Mouse (Mus musculus) adrenal gland, postnatal 36 days (tissue): ENCODE results near the gene Nrxn2. TPM values are rescaled to one million over a fixed set of nuclear protein-coding genes. Genes with fewer than 3 reads are reported as not detected.

Experiments
- DNase-seq, 2 experiments: peaks; one replicate each; pipeline ENCODE4 v3.0.0; 2021; ENCODE audit warnings: mixed read lengths in 1 of 2
- total RNA-seq, 2 experiments: library from RNA; stranded (reverse); gene quantifications; 2 replicates each; pipeline ENCODE4 v1.2.3; 2021

The Nrxn2 gene
- total RNA-seq, 2 experiments from 2014 or later, result 9.2 TPM

GRCm38 (mm10) chr19:6494504-6495170 lies 76.1 kb downstream of the Nrxn2 start:
- no peak for DNase-seq

GRCm38 (mm10) chr19:6495714-6496113 lies 77.2 kb downstream of the Nrxn2 start:
- no peak for DNase-seq

GRCm38 (mm10) chr19:6496462-6497149 lies 78.1 kb downstream of the Nrxn2 start:
- DNase-seq, result no peak

- DNase-seq, result peak in 1 of 2 experiments; percentile 65
Measured at GRCm38 (mm10) chr19:6497150-6497801, 78.7 kb downstream of the Nrxn2 start.

GRCm38 (mm10) chr19:6497803-6498202 lies 79.3 kb downstream of the Nrxn2 start:
- peak; percentile 38 to 39 for DNase-seq

GRCm38 (mm10) chr19:6498350-6499131 lies 80.0 kb downstream of the Nrxn2 start:
- no peak for DNase-seq

GRCm38 (mm10) chr19:6499860-6500635 lies 81.5 kb downstream of the Nrxn2 start:
- no peak for DNase-seq

GRCm38 (mm10) chr19:6500636-6501025 lies 82.1 kb downstream of the Nrxn2 start:
- DNase-seq, result peak in 1 of 2 experiments; percentile 47

GRCm38 (mm10) chr19:6502035-6502541 lies 83.6 kb downstream of the Nrxn2 start:
- peak; percentile 67 to 82 for DNase-seq

- peak; percentile 77 to 81 for DNase-seq
Measured at GRCm38 (mm10) chr19:6502543-6503319, 84.2 kb downstream of the Nrxn2 start.

GRCm38 (mm10) chr19:6503926-6504655 lies 85.6 kb downstream of the Nrxn2 start:
- peak; percentile 59 to 68 for DNase-seq

- no peak for DNase-seq
Measured at GRCm38 (mm10) chr19:6504656-6505045, 86.1 kb downstream of the Nrxn2 start.

GRCm38 (mm10) chr19:6507393-6507792 lies 88.9 kb downstream of the Nrxn2 start:
- no peak for DNase-seq

GRCm38 (mm10) chr19:6509881-6510280 lies 91.3 kb downstream of the Nrxn2 start:
- DNase-seq, result no peak

GRCm38 (mm10) chr19:6510546-6510945 lies 92.0 kb downstream of the Nrxn2 start:
- no peak for DNase-seq

GRCm38 (mm10) chr19:6513389-6514139 lies 95.0 kb downstream of the Nrxn2 start:
- DNase-seq, result no peak

GRCm38 (mm10) chr19:6514940-6515339 lies 96.4 kb downstream of the Nrxn2 start:
- no peak for DNase-seq

GRCm38 (mm10) chr19:6515448-6515847 lies 96.9 kb downstream of the Nrxn2 start:
- DNase-seq, result no peak

- DNase-seq, result no peak
Measured at GRCm38 (mm10) chr19:6516153-6516552, 97.6 kb downstream of the Nrxn2 start.
